Mouse (Mus musculus) lung, embryonic 14.5 days (tissue): ENCODE results near the gene Ccdc124. TPM values are rescaled to one million over a fixed set of nuclear protein-coding genes. Genes with fewer than 3 reads are reported as not detected.

Experiments used
- ATAC-seq: fragments of 200-750 bp; cut with Nextera tagmentation; 2 replicates; pipeline ENCODE4 v1.8.0; 2017; ENCODE audit warnings: mild to moderate bottlenecking, moderate TSS enrichment, moderate library complexity; ENCODE audit not compliant: insufficient read depth
- DNase-seq: peaks from one replicate; pipeline ENCODE4 v3.0.0-alpha.2; 2015
- H3K27ac ChIP-seq: fragments of 300-500 bp; sonication (generic); 2 replicates; pipeline ENCODE4 v1.5.1; 2014; ENCODE audit warnings: low read depth, mild to moderate bottlenecking, moderate library complexity
- H3K27me3 ChIP-seq: fragments of 300-500 bp; sonication (generic); 2 replicates; pipeline ENCODE4 v1.6.1; 2014; ENCODE audit warnings: low read length, control low read depth; ENCODE audit not compliant: insufficient read depth
- H3K36me3 ChIP-seq: fragments of 300-500 bp; sonication (generic); 2 replicates; pipeline ENCODE4 v1.6.1; 2014; ENCODE audit warnings: control low read depth; ENCODE audit not compliant: insufficient read depth
- H3K4me1 ChIP-seq: fragments of 300-500 bp; sonication (generic); 2 replicates; pipeline ENCODE4 v1.6.1; 2014; ENCODE audit warnings: antibody characterized with exemption, control low read depth; ENCODE audit not compliant: insufficient read depth
- H3K4me2 ChIP-seq: fragments of 300-500 bp; sonication (generic); 2 replicates; pipeline ENCODE4 v1.6.1; 2014; ENCODE audit warnings: mild to moderate bottlenecking
- H3K4me3 ChIP-seq: fragments of 300-500 bp; sonication (generic); 2 replicates; pipeline ENCODE4 v1.5.1; 2014; ENCODE audit warnings: low read depth, low read length
- H3K9ac ChIP-seq: fragments of 300-500 bp; sonication (generic); 2 replicates; pipeline ENCODE4 v1.6.1; 2014
- H3K9me3 ChIP-seq: fragments of 300-500 bp; sonication (generic); 2 replicates; pipeline ENCODE4 v1.6.1; 2016; ENCODE audit warnings: low read depth, low read length, control low read depth
- CTCF ChIP-seq: IDR thresholded peaks from 2 replicates; pipeline ENCODE4 v1.5.1; 2016; ENCODE audit warnings: antibody characterized with exemption, low read depth
- WGBS: fragments of 180-500 bp; shearing (Covaris S2); extraction: QIAGEN DNeasy Blood & Tissue Kit; methylation state at CpG from one replicate; pipeline ENCODE4 v1.1.7; 2014; 5-methylcytosine and 5-hydroxymethylcytosine counted together
- microRNA-seq: library from miRNA; unstranded; fragments of <30 nt; microRNA quantifications from one replicate; pipeline ENCODE4, GENCODE M21; 2016; ENCODE audit warnings: borderline number of aligned reads
- polyA plus RNA-seq: library from polyadenylated mRNA; unstranded; fragments of >200 nt; fragmentation: Nextera tagmentation; extraction: Ambion mirVana; gene quantifications from 2 replicates; pipeline ENCODE4 v1.2.1, GENCODE M21; 2014

The Ccdc124 gene
- polyA plus RNA-seq, 1 experiment from 2014 or later = 125 TPM

DNA sequence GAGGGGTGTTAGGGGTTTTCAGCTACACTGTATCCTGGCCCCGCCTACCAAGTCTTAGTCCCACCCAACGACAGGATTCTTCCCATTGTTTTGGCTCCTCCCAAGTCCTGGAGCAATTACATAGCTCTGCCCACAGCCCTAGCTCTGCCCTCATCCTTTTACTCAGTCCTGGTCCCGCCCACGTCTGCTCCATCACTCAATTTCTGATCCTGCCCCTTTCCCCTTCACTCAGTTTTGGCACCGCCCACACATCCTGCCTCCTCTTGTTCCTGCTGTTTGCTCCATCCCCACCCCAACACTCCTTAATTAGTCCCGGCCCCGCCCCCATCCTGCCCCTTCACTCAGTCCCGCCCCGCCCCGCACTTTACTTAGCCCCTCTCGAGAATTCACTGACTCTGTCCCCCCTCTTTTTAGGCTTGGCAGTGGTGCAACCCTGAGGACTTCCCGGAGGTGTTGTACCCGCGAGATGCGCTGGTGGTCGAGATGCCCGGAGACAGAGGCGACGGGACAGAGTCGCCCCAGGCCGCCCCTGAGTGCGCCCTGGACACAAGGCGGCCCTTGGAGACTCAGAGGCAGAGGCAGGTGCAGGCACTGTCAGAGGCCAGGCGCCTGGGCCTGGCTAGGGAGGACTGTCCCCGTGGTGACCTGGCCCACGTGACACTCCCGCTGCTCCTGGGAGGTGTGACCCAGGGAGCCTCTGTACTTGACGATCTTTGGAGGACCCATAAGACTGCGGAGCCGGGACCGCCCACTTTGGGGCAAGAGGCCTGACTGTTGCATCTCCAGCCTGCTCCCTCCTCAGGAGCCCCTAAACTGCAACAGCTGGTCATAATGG lies 53.4 kb downstream of the Ccdc124 start:
- Histone ChIP-seq H3K4me2 (peak overlapping the region; percentile 48), H3K4me1 (no peaks in the 10 kb centered on the region), H3K9me3 (peaks cover 2% of the 10 kb centered on the region; the same call in 1 of the 2 replicates), H3K27me3 (peaks cover 17% of the 10 kb centered on the region), H3K27ac (no peak overlapping the region), H3K36me3 (no peaks in the 10 kb centered on the region), H3K9ac (no peak overlapping the region), H3K4me3 (no peak overlapping the region)
- TF ChIP-seq CTCF = no peak
- ATAC-seq (peak; percentile 80), DNase-seq (peak; percentile 82)
- WGBS = 3% methylated on average over 31 of the region's 31 CpGs

Small RNAs within 50 kb of the gene (microRNA-seq; reads per million reads assigned to microRNA genes)
- 0.71 reads per million for gene Mir7067

Other genes with a start within 250 kb of the Ccdc124 start
- 0.12 and 0.22 TPM in 2 replicates for gene Gdf15, start 241.5 kb downstream of the Ccdc124 start, polyA plus RNA-seq
- gene Pgpep1, start 213.5 kb downstream of the Ccdc124 start, polyA plus RNA-seq = 46.6 and 48.2 TPM in 2 replicates
- 305 and 327 TPM in 2 replicates for gene Lsm4, start 200.7 kb downstream of the Ccdc124 start, polyA plus RNA-seq
- gene Jund, start 175.0 kb downstream of the Ccdc124 start, polyA plus RNA-seq = 70.1 and 72.9 TPM in 2 replicates
- 0.04 TPM in 1 of 2 replicates, not detected in the other for gene Iqcn, start 170.5 kb downstream of the Ccdc124 start, polyA plus RNA-seq
- not detected in 2 replicates for gene Gm3336, start 155.4 kb downstream of the Ccdc124 start, polyA plus RNA-seq
- gene Pde4c, start 150.2 kb downstream of the Ccdc124 start, polyA plus RNA-seq = 0.17 and 0.23 TPM in 2 replicates
- 10.5 and 12.0 TPM in 2 replicates for gene Rab3a, start 119.3 kb downstream of the Ccdc124 start, polyA plus RNA-seq
- gene Mpv17l2, start 113.0 kb downstream of the Ccdc124 start, polyA plus RNA-seq = 27.9 and 29.4 TPM in 2 replicates
- gene Pik3r2, start 97.2 kb downstream of the Ccdc124 start, polyA plus RNA-seq = 46.5 and 52.4 TPM in 2 replicates
- 16.1 and 18.0 TPM in 2 replicates for gene Mast3, start 68.9 kb downstream of the Ccdc124 start, polyA plus RNA-seq
- 0.17 TPM in 1 of 2 replicates, not detected in the other for gene Il12rb1, start 65.5 kb downstream of the Ccdc124 start, polyA plus RNA-seq
- gene Arrdc2, start 34.2 kb downstream of the Ccdc124 start, polyA plus RNA-seq = 4.3 and 4.4 TPM in 2 replicates
- 0.54 and 0.72 TPM in 2 replicates for gene Kcnn1, start 10.7 kb downstream of the Ccdc124 start, polyA plus RNA-seq
- 0.12 and 0.16 TPM in 2 replicates for gene Slc5a5, start 18.8 kb upstream of the Ccdc124 start, polyA plus RNA-seq
- gene Rpl18a, start 23.5 kb upstream of the Ccdc124 start, polyA plus RNA-seq = 5,317 and 5,483 TPM in 2 replicates
- gene Map1s, start 32.0 kb upstream of the Ccdc124 start, polyA plus RNA-seq = 53.3 and 54.4 TPM in 2 replicates